Mouse (Mus musculus) hematopoietic stem cell, adult 5-6 weeks (primary cell): ENCODE results near the gene Sync. TPM values are rescaled to one million over a fixed set of nuclear protein-coding genes. Genes with fewer than 3 reads are reported as not detected.

Experiments used
- ATAC-seq, 2 experiments: fragments of 125-278 bp in 1 of 2; replicated peaks in 1 of 2; 2 replicates each; pipeline ENCODE4 v1.8.0; 2016 to 2017; ENCODE audit warnings: inconsistent platforms in 2 of 2, mild to moderate bottlenecking in 2 of 2, moderate number of reproducible peaks in 2 of 2, low read depth in 1 of 2, moderate TSS enrichment in 1 of 2; ENCODE audit not compliant: low FRiP score in 2 of 2, poor library complexity in 2 of 2, severe bottlenecking in 2 of 2, insufficient read depth in 1 of 2, low TSS enrichment in 1 of 2
- total RNA-seq: library from RNA; stranded (forward); fragments of 172-1452, 232-1000 nt; gene quantifications from 2 replicates; pipeline ENCODE4 v1.2.3, GENCODE M21; 2017

The Sync gene
- total RNA-seq, 1 experiment from 2014 or later = 0.05 TPM

GRCm38 (mm10) chr4:129288067-129288466 lies 650 bp downstream of the Sync start:
- no peak for ATAC-seq

- no peak for ATAC-seq
These were observed 2.3 kb downstream of the Sync start for GRCm38 (mm10) chr4:129289671-129290070.

- no peak for ATAC-seq
These were observed 5.4 kb downstream of the Sync start for GRCm38 (mm10) chr4:129292831-129293230.

GRCm38 (mm10) chr4:129293702-129294101 lies 6.3 kb downstream of the Sync start:
- no peak for ATAC-seq

- ATAC-seq = no peak
These were observed 7.8 kb downstream of the Sync start for GRCm38 (mm10) chr4:129295188-129295587.

- no peak for ATAC-seq
These were observed 8.6 kb downstream of the Sync start for GRCm38 (mm10) chr4:129296066-129296465.

- 0 out of 4 replicates have a peak, but pooled peaks of 1 of the 2 experiments have one; percentile 12 for ATAC-seq
These were observed 10.3 kb downstream of the Sync start for GRCm38 (mm10) chr4:129297724-129298123.

GRCm38 (mm10) chr4:129299121-129299520 lies 11.7 kb downstream of the Sync start:
- ATAC-seq = no peak

- no peak for ATAC-seq
These were observed 16.0 kb downstream of the Sync start for GRCm38 (mm10) chr4:129303401-129303800.

GRCm38 (mm10) chr4:129303816-129304215 lies 16.4 kb downstream of the Sync start:
- ATAC-seq = no peak

GRCm38 (mm10) chr4:129304306-129304705 lies 16.9 kb downstream of the Sync start:
- ATAC-seq = no peak

- ATAC-seq = no peak
These were observed 20.5 kb downstream of the Sync start for GRCm38 (mm10) chr4:129307936-129308335.

- ATAC-seq = no peak
These were observed 26.5 kb downstream of the Sync start for GRCm38 (mm10) chr4:129313886-129314285.

GRCm38 (mm10) chr4:129320876-129321275 lies 33.5 kb downstream of the Sync start:
- no peak for ATAC-seq

- no peak for ATAC-seq
These were observed 34.6 kb downstream of the Sync start for GRCm38 (mm10) chr4:129322042-129322441.

GRCm38 (mm10) chr4:129323491-129323890 lies 36.1 kb downstream of the Sync start:
- no peak for ATAC-seq

GRCm38 (mm10) chr4:129324756-129325155 lies 37.3 kb downstream of the Sync start:
- ATAC-seq = no peak

- ATAC-seq = no peak
These were observed 38.8 kb downstream of the Sync start for GRCm38 (mm10) chr4:129326191-129326590.

GRCm38 (mm10) chr4:129332846-129333245 lies 45.4 kb downstream of the Sync start:
- no peak for ATAC-seq
